Mouse (Mus musculus) telencephalon, adult 2 months (tissue): ENCODE measurements around the gene Ercc2.
A peak's percentile ranks its signal among the peaks of the same experiment; 100 is the strongest.

Source experiments
- DNase-seq: peaks from one replicate; pipeline ENCODE4 v3.0.0-alpha.2; 2011; ENCODE audit warnings: low read depth, low spot score

Gene Ercc2

DNA sequence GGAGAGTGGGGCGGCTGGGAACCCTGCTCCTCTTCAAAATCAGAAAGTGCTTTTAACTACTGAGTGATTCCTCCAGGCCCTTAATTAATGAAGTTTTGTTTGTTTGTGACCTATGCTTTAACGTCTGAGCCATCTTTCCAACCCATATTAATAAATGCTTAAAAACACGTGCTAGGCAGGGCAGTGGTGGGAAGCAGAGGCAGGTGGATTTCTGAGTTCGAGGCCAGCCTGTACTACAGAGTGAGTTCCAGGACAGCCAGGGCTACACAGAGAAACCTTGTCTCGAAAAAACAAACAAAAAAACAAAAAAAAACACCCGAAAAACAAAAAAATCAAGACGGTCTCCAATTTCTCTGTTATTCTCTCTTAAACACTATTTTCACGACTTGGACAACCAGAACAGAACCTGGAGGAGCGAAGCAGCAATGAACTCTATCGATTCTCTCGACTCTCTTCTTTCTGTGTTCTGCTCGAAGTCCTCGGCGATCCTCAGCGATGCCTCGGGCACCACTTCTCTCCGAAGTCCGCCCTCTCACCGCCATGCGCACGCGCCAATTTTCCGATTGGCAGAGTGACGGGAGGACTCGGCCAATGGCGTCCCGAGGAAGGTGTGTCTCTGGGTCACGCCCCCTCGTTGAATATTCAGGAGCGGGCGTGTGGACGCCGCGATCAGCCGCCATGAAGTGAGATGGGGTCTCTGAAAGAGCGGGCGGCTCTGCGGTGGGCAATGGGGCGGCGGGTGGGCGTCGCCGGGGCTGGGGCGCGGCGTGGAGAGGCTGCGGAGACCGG is at the start of gene Ercc2:
TSS of gene Ercc2 (plus strand) at position 634 of the 789 bp plus-strand sequence.
- peak; percentile 98 for DNase-seq

DNA sequence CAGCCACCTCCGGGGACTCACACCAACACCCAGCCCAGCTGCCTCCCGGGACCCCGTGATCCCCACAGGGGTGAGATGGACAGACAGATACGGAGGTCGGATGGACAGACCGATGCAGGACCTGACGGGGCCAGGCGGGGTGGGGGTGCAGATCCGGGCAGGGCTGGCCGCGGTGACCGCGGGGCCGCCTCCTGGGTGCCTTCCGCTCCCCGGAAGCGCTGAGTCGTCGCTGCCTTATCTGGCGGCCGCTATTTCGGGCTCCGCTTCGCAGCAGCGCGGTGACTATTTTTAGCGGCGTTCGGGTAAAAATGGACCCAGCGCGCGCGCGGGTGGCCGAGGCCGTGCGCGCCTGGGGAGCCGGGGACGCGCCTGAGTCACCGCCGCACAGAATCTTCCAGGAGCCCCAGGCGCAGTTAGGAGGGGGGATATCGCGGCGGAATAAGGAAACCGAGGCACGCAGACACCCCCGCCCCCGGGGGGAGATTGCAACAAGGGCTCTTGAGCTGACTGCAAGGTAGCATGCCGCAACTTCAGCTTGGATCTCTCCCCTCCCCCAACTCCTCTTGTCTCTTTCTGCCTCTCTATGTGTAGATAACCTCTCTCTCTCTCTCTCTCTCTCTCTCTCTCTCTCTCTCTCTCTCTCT is 49.0 kb upstream of the Ercc2 start:
- DNase-seq = peak; percentile 77

GRCm38 (mm10) chr7:19335583-19335982 is 46.2 kb upstream of the Ercc2 start:
- no peak for DNase-seq

- no peak for DNase-seq
Observed at GRCm38 (mm10) chr7:19337122-19337521, 44.7 kb upstream of the Ercc2 start.

GRCm38 (mm10) chr7:19338060-19338459 is 43.8 kb upstream of the Ercc2 start:
- DNase-seq = no peak

DNA sequence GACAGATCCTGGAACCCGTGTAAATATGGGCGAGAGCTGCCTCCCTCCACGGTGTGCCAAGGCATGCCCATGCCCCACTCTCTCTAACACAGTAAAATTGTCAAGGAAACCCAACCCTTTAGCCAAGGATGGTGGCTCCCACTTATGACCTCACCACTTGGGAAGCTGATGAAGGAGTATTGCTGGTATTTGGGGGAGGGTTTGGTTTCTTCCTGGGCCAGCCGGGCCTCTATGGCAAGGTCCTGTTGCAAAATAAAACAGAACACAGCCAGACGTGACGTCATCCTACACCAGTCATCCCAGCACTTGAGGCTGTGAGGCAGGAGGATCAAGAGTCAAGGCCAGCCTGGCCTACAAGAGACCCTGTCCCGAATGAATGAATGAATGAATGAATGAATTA is 43.2 kb upstream of the Ercc2 start:
- no peak for DNase-seq

GRCm38 (mm10) chr7:19341250-19341649 is 40.6 kb upstream of the Ercc2 start:
- no peak for DNase-seq

GRCm38 (mm10) chr7:19341761-19342409 is 39.9 kb upstream of the Ercc2 start:
- DNase-seq = no peak

- peak; percentile 49 for DNase-seq
Observed at GRCm38 (mm10) chr7:19342481-19343027, 39.3 kb upstream of the Ercc2 start.

DNA sequence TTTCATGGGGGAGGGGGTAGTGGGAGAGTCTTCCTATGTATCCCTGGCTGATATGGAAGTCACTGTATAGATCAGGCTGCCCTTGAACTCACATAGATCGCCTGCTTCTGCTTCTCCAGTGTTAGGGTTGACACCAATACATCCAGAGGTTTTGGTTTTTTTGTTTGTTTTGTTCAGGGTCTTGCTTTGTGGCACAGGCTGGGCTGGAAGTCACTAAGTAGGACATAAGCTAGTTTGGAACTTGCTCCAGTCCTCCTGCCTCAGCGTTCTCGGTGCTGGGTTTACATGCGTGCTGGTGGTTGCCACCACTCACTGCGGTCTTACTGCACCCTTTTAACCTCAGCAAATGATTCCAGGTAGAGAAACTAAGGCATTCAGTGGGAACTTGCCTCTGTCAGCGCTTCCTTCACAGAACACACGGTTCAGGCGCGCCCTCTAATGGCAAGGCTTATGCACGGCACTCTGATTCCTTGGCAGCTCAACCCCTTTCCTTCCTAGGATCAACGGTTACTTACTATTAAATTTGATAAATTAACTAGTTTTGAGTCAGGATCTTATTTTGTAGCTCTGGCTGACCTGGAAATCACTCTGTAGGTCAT is 38.5 kb upstream of the Ercc2 start:
- DNase-seq = no peak

GRCm38 (mm10) chr7:19344237-19344847 is 37.5 kb upstream of the Ercc2 start, which contains the start of gene Ercc1:
TSS of gene Ercc1 (plus strand) at chr7:19344778.
- DNase-seq = no peak

- peak; percentile 96 for DNase-seq
Observed at GRCm38 (mm10) chr7:19344938-19345471, 36.8 kb upstream of the Ercc2 start.

DNA sequence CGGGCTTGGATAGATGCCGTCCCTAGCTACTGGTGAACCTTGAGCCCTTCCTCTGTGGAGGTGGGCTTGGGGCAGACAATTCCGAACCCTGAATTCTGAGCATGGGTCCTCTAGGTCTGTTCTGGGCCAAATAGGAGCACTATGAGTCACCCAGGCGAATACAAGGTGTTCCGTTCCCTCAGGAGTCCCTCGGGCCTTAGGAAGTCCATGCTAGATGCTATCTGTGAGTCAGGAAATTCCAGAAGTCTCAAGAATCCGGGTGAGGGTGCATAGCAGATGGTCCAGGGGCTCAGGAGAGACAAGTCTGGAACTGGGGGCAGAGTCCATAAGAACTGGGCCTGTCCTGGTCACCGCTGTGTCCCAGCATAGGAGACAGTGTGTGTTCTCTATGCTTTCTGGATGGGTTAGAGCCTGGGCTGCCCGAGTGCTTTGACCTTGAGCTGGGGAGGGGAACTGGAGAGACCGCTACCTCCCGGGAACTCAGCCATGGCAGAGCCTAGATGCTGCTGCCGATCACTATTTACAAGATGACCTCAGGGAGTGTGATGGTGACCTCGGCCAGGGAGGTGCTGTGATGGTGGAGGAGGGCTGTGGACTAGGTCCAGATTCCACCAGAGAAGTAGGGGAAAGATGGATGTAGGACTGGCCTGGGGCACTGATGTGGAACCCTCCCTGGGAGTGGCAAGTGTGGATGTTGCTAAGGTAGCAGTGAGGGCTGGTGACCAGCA is 32.5 kb upstream of the Ercc2 start:
- DNase-seq = no peak

GRCm38 (mm10) chr7:19350221-19350620 is 31.6 kb upstream of the Ercc2 start:
- DNase-seq = no peak

- no peak for DNase-seq
Observed at GRCm38 (mm10) chr7:19354991-19355390, 26.8 kb upstream of the Ercc2 start.

- DNase-seq = no peak
Observed at GRCm38 (mm10) chr7:19356311-19356710, 25.5 kb upstream of the Ercc2 start.

- no peak for DNase-seq
Observed at GRCm38 (mm10) chr7:19357381-19358375, 24.1 kb upstream of the Ercc2 start.

GRCm38 (mm10) chr7:19358634-19359033 is 23.2 kb upstream of the Ercc2 start:
- no peak for DNase-seq

- DNase-seq = peak; percentile 93
Observed at GRCm38 (mm10) chr7:19359299-19359891, 22.4 kb upstream of the Ercc2 start, which contains the start of the genes Cd3eap and Ppp1r13l. TSS of gene Cd3eap (minus strand) at chr7:19359483. TSS of gene Ppp1r13l (plus strand) at chr7:19359749.
